Mouse (Mus musculus) small intestine, adult 2 months (tissue): ENCODE measurements around the gene Slc16a8.
A peak's percentile ranks its signal among the peaks of the same experiment; 100 is the strongest.

Experiments
- CTCF ChIP-seq: fragments of 200-500 bp; IDR thresholded peaks from 2 replicates; pipeline ENCODE4 v1.5.1; 2012; ENCODE audit warnings: low read depth, mild to moderate bottlenecking, control low read depth, inconsistent platforms, low read length, moderate library complexity, mixed read lengths; ENCODE audit not compliant: insufficient replicate concordance, insufficient read length; ENCODE audit errors: extremely low read depth
- POLR2A ChIP-seq: fragments of 200-500 bp; IDR thresholded peaks from 2 replicates; pipeline ENCODE4 v1.6.1; 2012; ENCODE audit warnings: low read depth, mild to moderate bottlenecking, control low read depth, inconsistent platforms, low read length, moderate library complexity

DNA sequence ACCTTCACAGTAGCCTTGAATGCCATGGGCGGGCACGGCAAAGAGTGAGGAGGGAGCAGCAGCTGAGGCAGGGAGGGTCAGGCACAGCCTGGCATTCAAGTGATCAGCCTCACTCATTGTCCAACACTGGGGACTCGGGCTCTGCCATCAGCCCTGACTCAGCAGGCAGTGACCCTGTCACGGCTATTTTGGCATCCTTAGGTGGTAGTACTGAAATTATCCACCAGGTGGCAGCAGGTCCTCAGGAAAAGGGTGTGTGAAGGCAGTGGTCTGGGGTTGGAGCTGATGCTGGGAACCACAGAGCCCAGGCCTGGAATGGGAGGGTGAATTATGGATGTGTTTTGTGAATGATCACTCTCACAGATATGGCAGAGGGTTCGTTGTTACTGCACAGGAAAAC lies 29.9 kb downstream of the Slc16a8 start:
- TF ChIP-seq POLR2A, result no peak
- peak; percentile 90; the same call in 1 of the 2 replicates for TF ChIP-seq CTCF
